Mouse (Mus musculus) myocyte (in vitro differentiated cells): ENCODE data around the gene Lama1.

ENCODE experiments used
- MYOD1 ChIP-seq, 3 experiments: IDR thresholded peaks; one replicate each; pipeline ENCODE4 v1.6.1; 2011; ENCODE audit warnings: control low read depth in 2 of 3, low read depth in 2 of 3, mild to moderate bottlenecking in 2 of 3, moderate library complexity in 1 of 3; ENCODE audit not compliant: insufficient read length in 2 of 3, control insufficient read depth in 1 of 3
- MYOG ChIP-seq, 3 experiments: IDR thresholded peaks; one replicate each; pipeline ENCODE4 v1.6.1; 2011; ENCODE audit warnings: control low read depth in 2 of 3, low read depth in 2 of 3, mild to moderate bottlenecking in 2 of 3; ENCODE audit not compliant: insufficient read length in 2 of 3, control insufficient read depth in 1 of 3, insufficient read depth in 1 of 3
- POLR2A ChIP-seq: IDR thresholded peaks from one replicate; pipeline ENCODE4 v1.6.1; 2011; ENCODE audit warnings: low read depth, mild to moderate bottlenecking, control low read depth, moderate library complexity; ENCODE audit not compliant: insufficient read length
- TCF3 ChIP-seq: IDR thresholded peaks from one replicate; pipeline ENCODE4 v1.6.1; 2011; ENCODE audit warnings: low read depth, control low read depth; ENCODE audit not compliant: insufficient read length
- USF1 ChIP-seq: IDR thresholded peaks from one replicate; pipeline ENCODE4 v1.6.1; 2011; ENCODE audit warnings: low read depth, mild to moderate bottlenecking, control low read depth, moderate library complexity

GRCm38 (mm10) chr17:67692651-67693050, 4.4 kb upstream of the Lama1 start:
- no peak for TF ChIP-seq POLR2A
- no peak for TF ChIP-seq TCF3
- no peak for TF ChIP-seq MYOG (IDR thresholded peaks at IDR 0.05; ENCODE audit: control insufficient read depth in 1 of 3, insufficient read depth in 1 of 3, insufficient read length in 2 of 3, low read depth in 2 of 3)
- TF ChIP-seq USF1, result no peak
- TF ChIP-seq MYOD1 (IDR thresholded peaks at IDR 0.05; ENCODE audit: control insufficient read depth in 1 of 3, insufficient read length in 2 of 3, low read depth in 2 of 3), result no peak
